Mouse (Mus musculus): ENCODE data around the gene Aff4.

The Aff4 gene

GRCm38 (mm10) chr11:53463551-53464424 is 113.2 kb downstream of the Aff4 start:
- DNase-seq, result peak; percentile 82

DNA sequence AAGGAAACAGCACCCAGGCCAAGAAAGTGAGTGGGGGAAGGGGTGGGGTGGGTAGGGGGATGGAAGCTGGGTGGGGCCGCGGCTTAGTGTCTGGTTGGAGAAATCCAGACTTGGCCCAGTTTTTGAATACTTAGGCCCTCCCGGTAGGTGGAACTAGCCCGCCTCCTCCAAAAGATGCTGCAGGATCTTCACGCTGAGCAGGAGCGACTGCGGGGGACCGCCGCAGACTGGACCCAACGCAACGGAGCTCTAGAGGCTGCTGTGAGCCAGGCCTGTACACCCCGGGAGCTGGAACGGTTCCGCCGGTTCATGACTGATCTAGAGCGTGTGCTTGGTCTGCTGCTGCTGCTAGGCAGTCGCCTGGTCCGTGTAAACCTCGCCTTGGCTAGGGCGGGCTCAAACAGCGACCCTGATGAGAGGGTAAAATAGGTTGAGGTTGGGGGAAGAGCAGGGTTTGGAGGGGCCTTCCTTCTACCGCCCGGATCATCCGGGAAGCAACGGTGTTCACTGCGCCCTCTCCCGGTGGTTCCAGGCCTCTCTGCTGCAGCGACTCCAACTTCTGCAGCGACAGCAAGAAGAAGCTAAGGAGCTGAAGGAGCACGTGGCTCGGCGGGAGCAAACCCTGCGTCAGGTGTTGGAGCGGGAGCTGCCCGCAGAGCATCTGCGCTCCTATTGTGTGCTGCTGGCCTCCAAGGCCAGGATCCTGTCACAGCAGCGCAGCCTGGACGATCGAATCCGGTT is 115.8 kb downstream of the Aff4 start:
- peak; percentile 90 for DNase-seq

DNA sequence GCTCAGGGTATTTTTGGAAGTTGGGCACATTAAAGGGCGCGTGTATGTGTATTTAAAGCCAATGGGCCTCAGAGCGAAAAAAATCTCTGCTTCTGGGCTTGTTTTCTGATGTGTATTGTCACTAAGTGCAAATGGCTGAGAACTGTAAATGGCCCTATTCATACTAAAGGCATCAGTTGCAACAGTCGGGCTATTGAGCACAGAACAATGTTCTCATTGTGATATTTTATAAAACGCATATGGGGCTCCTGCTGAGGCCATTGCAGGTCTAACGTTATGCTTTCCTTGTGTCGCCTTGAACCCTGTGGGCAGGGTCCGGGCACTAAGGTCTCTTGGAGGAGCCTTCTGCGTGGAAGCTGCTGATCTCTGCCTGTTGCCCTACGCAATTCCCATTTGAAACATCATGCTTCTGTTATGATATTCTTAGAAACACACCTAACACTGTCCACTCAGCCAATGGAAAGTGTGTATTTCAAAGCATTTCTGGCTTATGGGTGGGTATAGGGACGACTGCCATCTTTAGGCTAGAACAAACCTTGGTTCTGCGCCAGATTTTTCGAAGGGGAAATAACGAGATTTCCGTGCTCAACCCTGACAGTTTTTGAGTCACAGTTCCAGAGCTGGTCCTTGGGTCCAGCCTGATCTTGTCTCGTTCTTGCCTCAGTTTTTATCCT is 118.8 kb downstream of the Aff4 start:
- DNase-seq, result no peak

DNA sequence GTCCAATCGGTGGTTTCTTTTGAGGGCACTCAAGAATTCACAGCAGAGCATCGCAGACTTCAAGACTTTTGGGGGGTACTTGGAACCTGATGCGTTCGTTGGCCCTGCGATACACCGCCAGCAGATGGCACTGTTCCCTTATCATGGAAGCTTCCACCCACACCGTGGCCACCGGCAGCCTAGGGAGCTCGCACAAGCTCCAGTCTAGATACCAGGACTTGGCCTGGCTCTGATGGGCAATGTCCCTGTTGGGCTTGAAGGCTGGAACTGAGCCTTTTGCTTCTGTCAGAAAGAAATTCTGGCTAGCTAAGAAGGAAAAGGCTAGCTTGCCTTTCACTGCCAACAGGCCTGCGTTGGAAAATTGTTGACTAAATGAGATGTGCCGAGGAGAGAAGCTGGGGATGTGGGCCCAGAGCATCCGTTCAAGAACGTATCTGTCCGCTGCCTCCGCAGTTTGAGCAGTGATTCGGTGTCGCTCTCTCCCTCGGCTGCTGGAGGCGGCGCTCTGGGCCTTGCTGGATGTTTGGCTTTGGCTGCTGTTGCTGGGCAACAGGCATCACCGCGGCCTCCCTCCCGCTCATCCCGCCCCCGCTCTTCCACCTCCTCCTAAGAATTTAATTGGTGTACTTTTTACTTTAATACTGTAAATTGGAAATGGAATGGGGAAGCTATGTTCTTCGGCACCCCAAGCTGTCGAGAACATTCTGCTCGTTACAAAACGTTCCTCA is 119.5 kb downstream of the Aff4 start, which contains the start of gene Gm9837:
Gm9837 (minus strand) TSS at position 512 of the 728 bp plus-strand sequence.
- DNase-seq, result peak; percentile 94
